Mouse (Mus musculus) megakaryocyte, embryonic 14.5 days (primary cell): ENCODE data around the gene Rps19bp1. TPM values are rescaled to one million over a fixed set of nuclear protein-coding genes. Genes with fewer than 3 reads are reported as not detected.

ENCODE experiments used
- H3K27me3 ChIP-seq: replicated peaks from 2 replicates; pipeline ENCODE3; 2012; ENCODE audit warnings: inconsistent platforms
- H3K36me3 ChIP-seq: replicated peaks from 2 replicates; pipeline ENCODE3; 2012; ENCODE audit warnings: low read length, inconsistent platforms, mixed read lengths
- H3K4me1 ChIP-seq: 2 replicates; pipeline ENCODE4 v1.6.1; 2012; ENCODE audit warnings: inconsistent platforms
- H3K4me3 ChIP-seq: replicated peaks from 2 replicates; pipeline ENCODE3; 2012; ENCODE audit warnings: moderate library complexity, mild to moderate bottlenecking, inconsistent platforms
- H3K9me3 ChIP-seq: 2 replicates; pipeline ENCODE4 v1.6.1; 2012; ENCODE audit warnings: inconsistent platforms
- FLI1 ChIP-seq: IDR thresholded peaks from 2 replicates; pipeline ENCODE4 v1.6.1; 2012; ENCODE audit warnings: low read length, inconsistent platforms, mixed read lengths
- GATA1 ChIP-seq: IDR thresholded peaks from 3 replicates; pipeline ENCODE4 v1.6.1; 2012; ENCODE audit warnings: mixed read lengths, low read length, inconsistent platforms, borderline replicate concordance
- polyA plus RNA-seq: library from polyadenylated mRNA; stranded (reverse); fragments of >175 nt; gene quantifications from 2 replicates; pipeline ENCODE4 v1.2.3, GENCODE M21; 2012; ENCODE audit warnings: low replicate concordance; ENCODE audit not compliant: insufficient read depth

Gene Rps19bp1
- polyA plus RNA-seq, 1 experiment = 57.2 TPM

GRCm38 (mm10) chr15:80278121-80278759 lies 14.1 kb upstream of the Rps19bp1 start:
- Histone ChIP-seq H3K27me3 (peaks cover 80% of the 10 kb centered on the region), H3K9me3 (no peaks in the 10 kb centered on the region)

GRCm38 (mm10) chr15:80277625-80278024 lies 13.5 kb upstream of the Rps19bp1 start:
- peaks cover 78% of the 10 kb centered on the region for H3K27me3 ChIP-seq
- H3K9me3 ChIP-seq = no peaks in the 10 kb centered on the region
- no peak overlapping the region for H3K4me3 ChIP-seq
- peaks cover 10% of the 10 kb centered on the region for H3K4me1 ChIP-seq
- H3K36me3 ChIP-seq = no peaks in the 10 kb centered on the region
- TF ChIP-seq GATA1 = no peak
- TF ChIP-seq FLI1 = no peak

More at GRCm38 (mm10) chr15:80278121-80278759, 14.1 kb upstream of the Rps19bp1 start:
- Histone ChIP-seq H3K36me3 (no peaks in the 10 kb centered on the region), H3K4me1 (peaks cover 4% of the 10 kb centered on the region), H3K4me3 (no peak overlapping the region)
- TF ChIP-seq GATA1 (no peak), FLI1 (no peak)

- H3K27me3 ChIP-seq = peaks cover 73% of the 10 kb centered on the region
- no peak overlapping the region for H3K4me3 ChIP-seq
- TF ChIP-seq FLI1 = no peak
- H3K4me1 ChIP-seq = peaks cover 16% of the 10 kb centered on the region
- H3K9me3 ChIP-seq = no peaks in the 10 kb centered on the region
- no peaks in the 10 kb centered on the region for H3K36me3 ChIP-seq
These were observed 13.0 kb upstream of the Rps19bp1 start for GRCm38 (mm10) chr15:80277107-80277506.

GRCm38 (mm10) chr15:80271858-80272396 lies 7.8 kb upstream of the Rps19bp1 start:
- TF ChIP-seq FLI1 (no peak), GATA1 (no peak)
- Histone ChIP-seq H3K4me1 (peaks cover 23% of the 10 kb centered on the region), H3K36me3 (no peaks in the 10 kb centered on the region), H3K4me3 (no peak overlapping the region), H3K27me3 (peaks cover 73% of the 10 kb centered on the region), H3K9me3 (peaks cover 32% of the 10 kb centered on the region)

GRCm38 (mm10) chr15:80266281-80266680 lies 2.2 kb upstream of the Rps19bp1 start:
- Histone ChIP-seq H3K36me3 (peaks cover 13% of the 10 kb centered on the region), H3K27me3 (peaks cover 34% of the 10 kb centered on the region), H3K9me3 (peaks cover 26% of the 10 kb centered on the region), H3K4me1 (peaks cover 34% of the 10 kb centered on the region), H3K4me3 (no peak overlapping the region)
- TF ChIP-seq FLI1 (no peak), GATA1 (no peak)

- H3K36me3 ChIP-seq = peaks cover 65% of the 10 kb centered on the region
These were observed 3.0 kb downstream of the Rps19bp1 start for GRCm38 (mm10) chr15:80261100-80261499.

GRCm38 (mm10) chr15:80260677-80261076 lies 3.4 kb downstream of the Rps19bp1 start:
- H3K27me3 ChIP-seq = no peaks in the 10 kb centered on the region
- no peaks in the 10 kb centered on the region for H3K9me3 ChIP-seq
- H3K4me1 ChIP-seq = peaks cover 76% of the 10 kb centered on the region
- H3K4me3 ChIP-seq = no peak overlapping the region
- no peak for TF ChIP-seq GATA1
- TF ChIP-seq FLI1 = no peak
- peaks cover 67% of the 10 kb centered on the region for H3K36me3 ChIP-seq

More at GRCm38 (mm10) chr15:80261100-80261499, 3.0 kb downstream of the Rps19bp1 start:
- no peak for TF ChIP-seq FLI1
- no peak for TF ChIP-seq GATA1
- H3K4me1 ChIP-seq = peaks cover 80% of the 10 kb centered on the region
- H3K4me3 ChIP-seq = no peak overlapping the region
- no peaks in the 10 kb centered on the region for H3K9me3 ChIP-seq
- H3K27me3 ChIP-seq = no peaks in the 10 kb centered on the region

- no peaks in the 10 kb centered on the region for H3K9me3 ChIP-seq
- no peak overlapping the region for H3K4me3 ChIP-seq
- H3K36me3 ChIP-seq = peaks cover 67% of the 10 kb centered on the region
- TF ChIP-seq GATA1 (no peak), FLI1 (no peak)
- no peaks in the 10 kb centered on the region for H3K27me3 ChIP-seq
- H3K4me1 ChIP-seq = peaks cover 77% of the 10 kb centered on the region
These were observed 4.6 kb downstream of the Rps19bp1 start for GRCm38 (mm10) chr15:80259406-80260045.

GRCm38 (mm10) chr15:80258240-80259170 lies 5.6 kb downstream of the Rps19bp1 start:
- peaks cover 71% of the 10 kb centered on the region for H3K36me3 ChIP-seq
- peaks cover 82% of the 10 kb centered on the region for H3K4me1 ChIP-seq
- H3K4me3 ChIP-seq = peak overlapping the region; percentile 48
- no peaks in the 10 kb centered on the region for H3K27me3 ChIP-seq
- H3K9me3 ChIP-seq = no peaks in the 10 kb centered on the region
- TF ChIP-seq GATA1 = no peak
- TF ChIP-seq FLI1 = no peak
